Mouse (Mus musculus): ENCODE data around the gene Baiap2l1.

Baiap2l1 gene

GRCm38 (mm10) chr5:144284599-144284998 lies 73.3 kb downstream of the Baiap2l1 start:
- no peak for DNase-seq (ENCODE audit: low spot score in 2 of 2)

DNA sequence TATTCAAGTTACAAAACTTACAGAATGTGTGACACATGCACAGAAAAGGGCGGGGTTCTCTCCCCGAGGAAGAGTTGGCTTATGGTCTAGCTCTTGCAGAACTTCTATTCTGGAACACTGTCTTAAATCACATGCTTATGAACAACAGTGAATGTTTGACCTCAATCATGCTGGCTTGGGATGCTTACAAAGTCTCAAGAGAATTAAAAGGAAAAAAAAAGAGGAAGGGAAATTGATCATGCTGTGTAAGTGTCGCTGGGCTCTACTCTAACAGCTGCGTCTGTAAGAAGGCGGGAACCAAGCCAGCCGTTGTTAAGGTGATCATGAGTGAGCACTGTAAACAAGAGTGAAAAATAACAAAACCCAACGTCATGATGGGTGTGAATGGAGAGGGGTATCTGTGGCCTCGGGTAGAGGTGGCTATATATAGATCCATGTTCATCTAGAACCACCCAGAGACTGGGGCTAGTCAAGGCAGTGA lies 74.3 kb downstream of the Baiap2l1 start:
- DNase-seq (ENCODE audit: low spot score in 2 of 2) = no peak

- no peak for DNase-seq (ENCODE audit: low spot score in 2 of 2)
These were observed 75.2 kb downstream of the Baiap2l1 start for GRCm38 (mm10) chr5:144282470-144283260.

DNA sequence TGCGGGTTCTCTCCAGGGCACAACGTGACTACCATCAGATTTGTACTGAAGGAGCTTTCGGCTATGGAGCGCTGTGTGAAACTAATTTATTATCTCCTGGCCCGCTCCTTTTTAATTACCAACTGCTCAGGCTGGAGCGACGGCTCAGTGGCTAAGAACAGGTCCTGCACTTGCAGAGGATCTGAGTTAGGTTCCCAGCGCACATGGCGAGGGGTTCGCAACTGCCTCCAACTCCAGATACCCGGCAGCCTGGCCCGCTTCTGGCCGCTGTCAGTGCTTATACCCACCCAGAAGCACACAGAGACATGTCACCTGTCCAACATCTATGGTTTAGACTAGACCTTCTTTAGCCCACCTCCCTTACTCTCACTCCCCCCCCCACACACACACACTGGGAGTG lies 78.0 kb downstream of the Baiap2l1 start:
- DNase-seq (ENCODE audit: low spot score in 2 of 2) = no peak

- DNase-seq (ENCODE audit: low spot score in 2 of 2) = no peak
These were observed 78.8 kb downstream of the Baiap2l1 start for GRCm38 (mm10) chr5:144279081-144279541.

GRCm38 (mm10) chr5:144278374-144278960 lies 79.4 kb downstream of the Baiap2l1 start:
- no peak for DNase-seq (ENCODE audit: low spot score in 2 of 2)

GRCm38 (mm10) chr5:144276898-144277630 lies 80.8 kb downstream of the Baiap2l1 start:
- no peak for DNase-seq (ENCODE audit: low spot score in 2 of 2)

GRCm38 (mm10) chr5:144274904-144275303 lies 83.0 kb downstream of the Baiap2l1 start:
- DNase-seq (ENCODE audit: low spot score in 2 of 2) = no peak

DNA sequence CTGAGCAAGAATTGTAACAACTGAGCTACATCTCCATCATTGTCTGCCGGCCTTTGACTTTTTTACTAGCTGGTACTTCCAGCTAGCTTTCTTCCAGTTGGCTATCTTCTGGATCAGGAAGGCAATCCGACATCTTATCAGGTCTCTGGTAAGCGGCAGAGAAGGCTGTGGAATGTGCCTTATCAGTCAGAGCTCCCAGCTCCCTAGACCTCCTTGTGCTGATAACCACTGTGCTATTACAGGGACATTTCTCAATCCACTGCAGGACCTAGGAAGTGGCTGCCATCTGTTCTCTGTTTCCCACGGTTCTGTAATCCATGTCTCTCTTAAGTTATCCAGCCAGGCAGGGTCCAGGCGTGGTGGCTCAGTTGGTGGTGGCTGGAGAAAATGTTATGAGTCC lies 86.1 kb downstream of the Baiap2l1 start:
- no peak for DNase-seq (ENCODE audit: low spot score in 2 of 2)

GRCm38 (mm10) chr5:144271118-144271517 lies 86.8 kb downstream of the Baiap2l1 start:
- no peak for DNase-seq (ENCODE audit: low spot score in 2 of 2)

- DNase-seq (ENCODE audit: low spot score in 2 of 2) = no peak
These were observed 87.5 kb downstream of the Baiap2l1 start for GRCm38 (mm10) chr5:144270420-144270819.

- DNase-seq (ENCODE audit: low spot score in 2 of 2) = no peak
These were observed 88.0 kb downstream of the Baiap2l1 start for GRCm38 (mm10) chr5:144269926-144270325.

DNA sequence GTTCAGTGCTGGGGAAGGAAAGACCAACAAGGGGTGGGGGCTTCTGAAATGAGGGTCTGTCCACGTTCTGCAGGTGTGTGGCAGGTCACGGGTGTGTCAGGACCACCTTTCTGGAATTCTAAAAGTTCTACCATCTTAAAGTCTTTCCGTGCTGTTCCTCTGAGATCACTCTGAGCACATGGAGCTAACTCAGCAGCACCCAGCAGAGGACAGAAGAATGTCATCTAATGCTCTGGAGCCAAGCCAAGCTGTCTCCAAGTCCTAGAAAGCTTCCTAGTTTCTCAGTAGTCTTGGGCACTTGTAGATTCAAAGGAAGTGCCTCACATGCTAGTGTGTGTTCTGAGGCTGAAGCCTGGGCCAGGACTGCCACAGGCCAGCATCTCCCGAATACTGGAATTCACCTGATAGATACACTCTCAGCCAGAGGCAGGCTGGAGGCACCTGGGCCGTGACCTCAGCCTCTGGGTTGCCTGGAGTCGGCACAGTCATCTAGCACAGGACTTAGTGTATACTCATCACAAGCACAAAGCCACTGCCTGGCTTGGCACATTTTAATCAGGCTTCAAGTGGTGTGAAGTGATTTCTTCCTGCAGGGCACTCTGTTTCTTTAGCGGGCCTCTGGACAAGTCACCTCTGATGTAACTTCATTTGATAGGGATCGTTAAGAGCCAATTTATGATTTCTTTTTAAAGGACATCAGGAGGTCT lies 90.2 kb downstream of the Baiap2l1 start:
- DNase-seq (ENCODE audit: low spot score in 2 of 2) = peak in 1 of 2 experiments; percentile 51

- no peak for DNase-seq (ENCODE audit: low spot score in 2 of 2)
These were observed 94.4 kb downstream of the Baiap2l1 start for GRCm38 (mm10) chr5:144263496-144263895.

- no peak for DNase-seq (ENCODE audit: low spot score in 2 of 2)
These were observed 94.8 kb downstream of the Baiap2l1 start for GRCm38 (mm10) chr5:144263082-144263481.

- no peak for DNase-seq (ENCODE audit: low spot score in 2 of 2)
These were observed 96.1 kb downstream of the Baiap2l1 start for GRCm38 (mm10) chr5:144261829-144262228.

GRCm38 (mm10) chr5:144261309-144261708 lies 96.6 kb downstream of the Baiap2l1 start:
- no peak for DNase-seq (ENCODE audit: low spot score in 2 of 2)

DNA sequence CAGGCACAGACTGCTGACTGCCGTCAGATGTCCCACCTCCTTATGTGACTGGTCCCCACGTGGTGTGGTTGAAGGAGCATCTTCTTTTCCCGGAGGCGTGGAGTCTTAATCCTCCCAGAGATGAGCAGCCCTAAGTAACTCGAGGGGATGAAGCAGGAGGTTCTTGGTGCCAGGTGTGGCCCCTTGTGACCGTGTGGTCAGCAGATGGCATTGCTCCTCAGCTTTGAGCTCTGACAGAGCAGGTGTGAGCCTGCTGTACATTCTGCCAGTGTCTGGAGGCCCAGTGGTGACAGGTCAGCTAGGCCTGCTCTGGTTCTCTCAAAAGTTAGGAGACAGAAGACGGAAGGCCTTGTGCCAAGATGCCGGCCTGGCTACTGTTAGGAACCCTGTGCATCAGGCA lies 97.4 kb downstream of the Baiap2l1 start:
- no peak for DNase-seq (ENCODE audit: low spot score in 2 of 2)

DNA sequence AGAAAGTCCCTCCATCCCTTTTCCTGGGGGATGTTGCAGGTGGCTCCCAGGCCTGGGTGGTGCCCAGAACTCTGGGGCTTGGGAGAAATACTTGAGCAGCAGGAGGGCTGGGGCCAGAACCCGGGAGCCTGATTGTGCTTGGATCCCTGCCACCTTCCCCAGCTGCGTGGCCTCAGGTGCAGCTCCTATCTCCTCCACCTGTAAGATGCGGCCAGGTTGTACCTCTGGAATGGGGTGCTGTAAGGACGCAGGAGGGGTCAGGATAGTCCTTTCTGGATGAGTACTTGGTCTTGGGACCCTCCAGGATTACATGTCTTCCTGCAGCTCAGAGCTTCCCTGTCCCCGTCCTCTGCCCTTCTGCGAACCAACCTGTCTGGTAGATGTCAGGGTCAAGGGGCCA lies 98.7 kb downstream of the Baiap2l1 start:
- no peak for DNase-seq (ENCODE audit: low spot score in 2 of 2)

GRCm38 (mm10) chr5:144258687-144259086 lies 99.2 kb downstream of the Baiap2l1 start:
- DNase-seq (ENCODE audit: low spot score in 2 of 2) = no peak

DNA sequence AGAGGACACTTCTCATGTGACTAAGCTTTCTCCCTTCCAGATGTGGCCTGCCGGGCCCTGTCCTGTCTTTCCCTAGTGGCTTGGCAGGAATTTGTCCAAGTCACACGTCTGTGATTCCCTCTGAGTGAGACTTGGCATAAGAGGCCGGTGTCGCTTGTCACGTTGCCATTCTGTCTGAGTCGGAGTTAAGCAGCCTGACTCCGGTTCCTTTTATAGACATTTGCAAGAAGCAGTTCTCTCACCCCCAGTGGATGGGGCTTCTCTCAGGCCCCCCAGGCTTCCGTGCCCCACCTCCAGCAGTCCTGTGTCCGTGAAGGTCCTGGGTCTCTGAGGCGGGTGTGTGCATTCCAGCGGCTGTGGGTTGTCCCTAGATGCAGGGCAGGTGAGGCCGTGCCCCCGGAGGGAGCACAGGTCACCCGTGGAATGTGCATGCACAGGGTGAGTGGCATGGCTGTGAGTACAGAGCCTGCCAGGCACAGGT lies 99.7 kb downstream of the Baiap2l1 start:
- peak in 1 of 2 experiments; percentile 60 for DNase-seq (ENCODE audit: low spot score in 2 of 2)
